Mouse (Mus musculus) erythroblast, embryonic 14.5 days (primary cell): Measurements from ENCODE around the gene Pkp2.

Experiments used
- GATA1 ChIP-seq: IDR thresholded peaks from 2 replicates; pipeline ENCODE4 v1.6.1; 2012; ENCODE audit warnings: low read length, inconsistent platforms, mixed read lengths
- TAL1 ChIP-seq: IDR thresholded peaks from 3 replicates; pipeline ENCODE4 v1.6.1; 2012; ENCODE audit warnings: low read length, inconsistent platforms, mixed read lengths

- TF ChIP-seq GATA1 (no peak), TAL1 (no peak)
These were observed 417 bp upstream of the Pkp2 start for GRCm38 (mm10) chr16:16212723-16213078.
